Mouse (Mus musculus) neural tube, embryonic 14.5 days (tissue): ENCODE data around the gene Snrpd3. TPM values are rescaled to one million over a fixed set of nuclear protein-coding genes. Genes with fewer than 3 reads are reported as not detected.
"Not testable (repeated sequence)": the region's sequence is repeated elsewhere in the genome, so short reads cannot be mapped to it uniquely, and the experiment has no call there.

Source experiments
- ATAC-seq: fragments of 200-750 bp; cut with Nextera tagmentation; 2 replicates; pipeline ENCODE4 v1.8.0; 2017; ENCODE audit warnings: low read depth, mild to moderate bottlenecking, moderate TSS enrichment, moderate library complexity
- H3K27ac ChIP-seq: fragments of 300-500 bp; sonication (generic); 2 replicates; pipeline ENCODE4 v1.5.1; 2014; ENCODE audit warnings: low read depth, mild to moderate bottlenecking, control low read depth, low read length, moderate library complexity, mixed read lengths
- H3K27me3 ChIP-seq: fragments of 300-500 bp; sonication (generic); 2 replicates; pipeline ENCODE4 v1.6.1; 2014; ENCODE audit warnings: low read length; ENCODE audit not compliant: control insufficient read depth, insufficient read depth
- H3K36me3 ChIP-seq: fragments of 300-500 bp; sonication (generic); 2 replicates; pipeline ENCODE4 v1.6.1; 2014; ENCODE audit warnings: low read length, mixed read lengths; ENCODE audit not compliant: control insufficient read depth, insufficient read depth
- H3K4me1 ChIP-seq: fragments of 300-500 bp; sonication (generic); 2 replicates; pipeline ENCODE4 v1.6.1; 2014; ENCODE audit warnings: low read length; ENCODE audit not compliant: control insufficient read depth, insufficient read depth
- H3K4me2 ChIP-seq: fragments of 300-500 bp; sonication (generic); 2 replicates; pipeline ENCODE4 v1.6.1; 2014; ENCODE audit warnings: mild to moderate bottlenecking, low read depth, low read length, control low read depth
- H3K4me3 ChIP-seq: fragments of 300-500 bp; sonication (generic); 2 replicates; pipeline ENCODE4 v1.5.1; 2014; ENCODE audit warnings: low read depth, low read length, control low read depth, mixed read lengths
- H3K9ac ChIP-seq: fragments of 300-500 bp; sonication (generic); replicated peaks from 2 replicates; pipeline ENCODE4 v1.6.1; 2014; ENCODE audit warnings: low read depth, mild to moderate bottlenecking, control low read depth, low read length, mixed read lengths
- H3K9me3 ChIP-seq: fragments of 300-500 bp; sonication (generic); 2 replicates; pipeline ENCODE4 v1.6.1; 2016; ENCODE audit warnings: low read length; ENCODE audit not compliant: control insufficient read depth
- WGBS: fragments of 180-500 bp; shearing (Covaris S2); extraction: QIAGEN DNeasy Blood & Tissue Kit; methylation state at CpG from one replicate; pipeline ENCODE4 v1.1.7; 2014; 5-methylcytosine and 5-hydroxymethylcytosine counted together
- polyA plus RNA-seq: library from polyadenylated mRNA; unstranded; fragments of >200 nt; fragmentation: Nextera tagmentation; extraction: Ambion mirVana; gene quantifications from 2 replicates; pipeline ENCODE4 v1.2.1, GENCODE M21; 2014

Snrpd3 gene
- polyA plus RNA-seq: 113 and 124 TPM in 2 replicates

- ATAC-seq: peak; percentile 96
Measured at GRCm38 (mm10) chr10:75517073-75517757, at the start of gene Snrpd3. TSS of gene Snrpd3 (plus strand) at chr10:75517551.

DNA sequence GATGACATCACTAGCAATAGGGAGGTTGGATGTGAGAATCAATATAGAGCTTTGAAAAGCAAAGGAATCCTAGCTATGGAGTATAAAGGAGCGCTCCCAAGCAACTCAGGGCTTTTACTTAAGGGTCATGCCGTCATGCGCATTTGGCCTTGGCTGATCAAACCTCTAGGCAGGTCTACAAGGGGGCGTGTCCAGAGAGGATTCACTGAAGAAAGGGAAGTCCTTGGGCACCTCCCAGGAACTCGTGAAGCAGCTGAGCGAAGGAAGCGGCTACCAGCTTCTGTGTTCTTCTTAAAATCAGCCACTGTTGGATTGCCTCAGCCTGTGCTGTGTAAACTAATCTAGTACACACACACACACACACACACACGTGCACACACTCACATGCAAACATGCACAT, 43.9 kb upstream of the Snrpd3 start:
- WGBS: 74% methylated on average over 8 of the region's 8 CpGs
- Histone ChIP-seq H3K27me3 (no peaks in the 10 kb centered on the region), H3K9ac (no peak overlapping the region), H3K9me3 (no peaks in the 10 kb centered on the region), H3K4me1 (no peaks in the 10 kb centered on the region), H3K27ac (no peak overlapping the region), H3K36me3 (no peaks in the 10 kb centered on the region), H3K4me3 (no peak overlapping the region), H3K4me2 (no peak overlapping the region)
- ATAC-seq: no peak

More at GRCm38 (mm10) chr10:75517073-75517757, at the start of gene Snrpd3:
- peaks cover 7% of the 10 kb centered on the region for H3K36me3 ChIP-seq
- H3K4me1 ChIP-seq: peaks cover 17% of the 10 kb centered on the region
- peak within 1 kb of the TSS; percentile 97 for H3K4me2 ChIP-seq
- H3K27ac ChIP-seq: peak within 1 kb of the TSS; percentile 95
- under 1% methylated on average over 45 of the region's 52 CpGs for WGBS
- H3K27me3 ChIP-seq: no peaks in the 10 kb centered on the region; the same call in 1 of the 2 replicates
- H3K9me3 ChIP-seq: no peaks in the 10 kb centered on the region
- peak within 1 kb of the TSS; percentile 67 for H3K4me3 ChIP-seq
- H3K9ac ChIP-seq: peak within 1 kb of the TSS; percentile 85

- Histone ChIP-seq H3K9ac (no peak overlapping the region), H3K4me2 (no peak overlapping the region), H3K4me1 (no peaks in the 10 kb centered on the region), H3K27me3 (no peaks in the 10 kb centered on the region), H3K36me3 (no peaks in the 10 kb centered on the region), H3K9me3 (no peaks in the 10 kb centered on the region), H3K27ac (no peak overlapping the region), H3K4me3 (no peak overlapping the region)
- WGBS: 43% methylated on average over 5 of the region's 5 CpGs
- no peak for ATAC-seq
Measured at GRCm38 (mm10) chr10:75474571-75474970, 42.8 kb upstream of the Snrpd3 start.

DNA sequence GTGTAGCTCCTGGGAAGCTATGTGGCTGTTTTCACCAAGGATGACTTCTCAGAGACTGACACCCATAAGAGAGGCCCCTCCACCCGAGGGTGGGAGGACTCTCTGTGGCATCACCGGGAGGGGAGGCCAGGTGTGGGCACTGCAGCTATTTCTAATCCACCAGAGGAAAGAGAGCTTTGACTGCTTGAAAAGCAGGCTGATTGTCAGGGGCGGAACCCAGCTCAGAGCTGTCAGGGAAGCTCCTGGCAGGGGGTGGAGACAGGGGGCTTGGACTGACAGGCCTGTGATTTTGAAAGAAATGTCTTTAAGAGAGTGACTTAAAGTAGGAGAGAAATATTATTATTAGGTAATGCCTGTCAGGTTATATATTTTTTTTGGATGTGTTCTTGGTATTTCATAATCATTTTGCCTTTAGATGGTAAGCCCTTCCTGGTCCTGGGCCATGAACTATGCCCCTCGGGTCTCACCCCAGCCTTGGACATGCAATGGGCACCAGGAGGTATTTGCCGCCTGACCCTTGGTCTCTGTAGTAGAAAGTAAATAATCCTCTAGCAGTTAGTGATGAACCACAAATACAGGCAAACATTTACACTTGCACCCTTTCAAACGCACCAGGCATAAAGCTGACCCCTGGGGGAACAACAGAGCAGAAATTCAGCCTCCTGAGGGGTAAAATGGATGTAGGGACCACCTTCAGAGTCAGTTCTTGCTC, 42.1 kb upstream of the Snrpd3 start:
- not testable (repeated sequence) for H3K4me2 ChIP-seq, H3K4me1 ChIP-seq, H3K9ac ChIP-seq, H3K36me3 ChIP-seq, H3K27me3 ChIP-seq, H3K4me3 ChIP-seq, H3K9me3 ChIP-seq, ATAC-seq, H3K27ac ChIP-seq
- 34% methylated on average over 4 of the region's 6 CpGs for WGBS

- H3K4me3 ChIP-seq: no peak overlapping the region
- no peaks in the 10 kb centered on the region for H3K4me1 ChIP-seq
- 75% methylated on average over 9 of the region's 9 CpGs for WGBS
- H3K27me3 ChIP-seq: no peaks in the 10 kb centered on the region
- no peak for ATAC-seq
- H3K9ac ChIP-seq: no peak overlapping the region
- no peak overlapping the region for H3K4me2 ChIP-seq
- no peaks in the 10 kb centered on the region for H3K36me3 ChIP-seq
- no peak overlapping the region for H3K27ac ChIP-seq
- no peaks in the 10 kb centered on the region for H3K9me3 ChIP-seq
Measured at GRCm38 (mm10) chr10:75477034-75477433, 40.3 kb upstream of the Snrpd3 start.

DNA sequence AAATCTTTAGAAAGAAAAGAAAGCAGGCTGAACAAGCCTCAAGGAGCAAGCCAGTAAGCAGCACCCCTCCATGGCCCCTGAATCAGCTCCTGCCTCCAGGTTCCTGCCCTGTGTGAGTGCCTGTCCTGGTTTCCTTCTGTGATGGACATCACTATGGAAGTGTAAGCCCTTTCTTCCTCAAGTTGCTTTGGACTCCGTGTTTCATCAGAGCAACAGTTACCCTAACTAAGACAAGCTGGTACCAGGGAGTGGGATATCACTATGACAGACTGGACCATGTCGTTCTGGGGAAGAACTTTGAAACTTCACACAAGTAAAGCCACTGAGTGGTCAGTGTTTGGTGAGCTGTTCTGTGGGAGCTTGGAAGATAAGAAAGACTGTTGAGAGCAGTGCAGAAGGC, 37.4 kb upstream of the Snrpd3 start:
- ATAC-seq: no peak
- no peaks in the 10 kb centered on the region for H3K36me3 ChIP-seq
- 92% methylated on average over 2 of the region's 2 CpGs for whole genome bisulfite sequencing
- H3K4me2 ChIP-seq: no peak overlapping the region
- H3K4me1 ChIP-seq: no peaks in the 10 kb centered on the region
- no peak overlapping the region for H3K4me3 ChIP-seq
- no peak overlapping the region for H3K27ac ChIP-seq
- H3K9me3 ChIP-seq: no peaks in the 10 kb centered on the region
- H3K9ac ChIP-seq: no peak overlapping the region
- H3K27me3 ChIP-seq: no peaks in the 10 kb centered on the region

GRCm38 (mm10) chr10:75481703-75482102, 35.6 kb upstream of the Snrpd3 start:
- Histone ChIP-seq H3K27me3 (no peaks in the 10 kb centered on the region), H3K4me3 (no peak overlapping the region), H3K4me2 (no peak overlapping the region), H3K27ac (no peak overlapping the region), H3K4me1 (no peaks in the 10 kb centered on the region), H3K9ac (no peak overlapping the region), H3K36me3 (no peaks in the 10 kb centered on the region), H3K9me3 (no peaks in the 10 kb centered on the region)
- 89% methylated on average over 4 of the region's 4 CpGs for WGBS
- no peak for ATAC-seq

DNA sequence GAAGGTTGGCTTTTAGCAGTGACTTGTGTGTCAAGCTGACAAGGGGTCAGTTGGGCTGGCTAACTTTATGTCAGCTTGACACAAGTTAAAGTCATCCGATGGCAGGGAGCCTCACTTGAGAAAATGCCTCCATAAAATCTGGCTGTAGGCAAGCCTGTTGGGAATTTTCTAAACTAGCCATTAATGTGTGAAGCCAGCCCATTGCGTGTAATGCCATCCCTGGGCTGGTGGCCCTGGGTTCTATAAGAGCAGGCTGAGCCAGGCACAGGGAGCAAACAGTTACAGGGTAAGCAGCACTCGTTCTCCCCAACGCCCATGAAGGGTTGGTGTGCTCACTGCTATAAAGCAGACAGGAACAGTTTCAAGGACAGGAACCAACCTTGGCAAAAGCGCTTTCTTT, 35.1 kb upstream of the Snrpd3 start:
- no peak overlapping the region for H3K4me3 ChIP-seq
- no peak overlapping the region for H3K27ac ChIP-seq
- 87% methylated on average over 5 of the region's 5 CpGs for WGBS
- no peak overlapping the region for H3K4me2 ChIP-seq
- no peaks in the 10 kb centered on the region for H3K36me3 ChIP-seq
- no peaks in the 10 kb centered on the region for H3K27me3 ChIP-seq
- no peak for ATAC-seq
- H3K9me3 ChIP-seq: no peaks in the 10 kb centered on the region
- H3K4me1 ChIP-seq: no peaks in the 10 kb centered on the region
- H3K9ac ChIP-seq: no peak overlapping the region

DNA sequence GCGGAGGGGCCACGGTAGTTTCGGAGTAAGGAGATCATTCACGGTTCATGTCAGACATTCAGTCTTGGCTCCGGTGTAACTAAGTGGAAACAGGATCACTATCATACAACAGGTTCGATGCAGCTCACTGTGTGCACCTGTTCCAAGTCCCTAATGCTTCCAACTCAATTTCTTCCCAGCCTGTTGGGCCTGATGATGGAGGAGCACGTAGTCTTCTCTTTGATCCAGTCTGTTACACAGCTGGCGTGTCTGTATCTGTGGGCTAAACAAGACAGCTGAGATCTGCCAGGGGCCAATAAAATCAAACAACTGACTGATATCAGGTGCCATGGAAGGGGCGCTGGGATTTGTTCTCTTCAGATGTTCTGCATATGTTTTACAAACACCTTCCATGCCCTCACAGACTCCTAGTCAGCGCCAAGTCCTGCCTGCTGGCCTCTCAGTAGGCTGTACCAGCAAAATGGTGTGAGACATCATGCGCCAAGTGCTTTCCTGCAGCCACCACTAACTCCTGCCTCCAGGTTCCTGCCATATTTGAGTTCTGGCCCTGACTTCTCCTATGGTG, 34.4 kb upstream of the Snrpd3 start:
- 86% methylated on average over 11 of the region's 11 CpGs for WGBS

More for the DNA sequence above, 34.4 kb upstream of the Snrpd3 start:
- Histone ChIP-seq H3K9ac (no peak overlapping the region), H3K9me3 (no peaks in the 10 kb centered on the region), H3K4me1 (no peaks in the 10 kb centered on the region), H3K36me3 (no peaks in the 10 kb centered on the region), H3K27me3 (no peaks in the 10 kb centered on the region), H3K4me2 (no peak overlapping the region), H3K27ac (no peak overlapping the region), H3K4me3 (no peak overlapping the region)
- ATAC-seq: no peak
